Mouse (Mus musculus) right cerebral cortex, postnatal 25 days (tissue): ENCODE measurements around the gene Fancd2os.

ENCODE experiments used
- DNase-seq: peaks from one replicate; pipeline ENCODE4 v3.0.0; 2022

Gene Fancd2os

DNA sequence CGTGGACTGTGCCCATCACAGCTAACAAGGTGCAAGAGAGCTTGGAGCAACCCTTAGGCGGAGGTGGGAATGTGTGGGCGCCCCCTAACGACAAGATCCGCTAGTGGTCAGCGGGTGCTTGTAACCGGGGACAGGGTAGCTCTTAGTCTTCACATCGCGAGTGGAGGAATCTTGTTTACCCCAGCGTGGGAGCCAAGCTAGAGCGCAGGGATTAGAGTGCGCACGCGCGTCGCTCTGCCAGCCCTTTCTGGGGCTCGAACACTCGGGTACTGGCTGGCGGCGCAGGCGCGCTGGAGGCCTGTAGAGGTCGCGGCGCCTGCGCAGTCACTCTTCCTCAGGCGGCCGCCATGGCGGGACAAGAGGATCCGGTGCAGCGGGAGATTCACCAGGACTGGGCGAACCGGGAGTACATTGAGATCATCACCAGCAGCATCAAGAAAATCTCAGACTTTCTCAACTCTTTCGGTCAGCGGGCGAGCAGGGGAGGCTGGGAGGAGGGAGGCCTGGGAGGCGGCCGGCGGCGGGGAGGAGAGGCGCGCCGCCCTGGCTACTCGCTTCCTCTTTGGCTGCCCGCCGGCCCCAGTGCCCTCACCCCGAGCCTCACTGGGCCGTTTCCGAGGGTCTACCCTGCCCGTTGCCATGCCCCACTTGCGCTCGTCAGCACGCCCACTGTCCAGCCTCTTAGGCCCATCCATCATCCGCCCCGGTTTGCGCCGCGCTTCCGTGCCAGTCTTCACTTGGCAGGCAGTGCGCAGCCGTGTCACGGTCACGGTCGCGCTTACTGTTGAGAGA lies 4.1 kb upstream of the Fancd2os start, which contains the start of gene Brk1:
Brk1 (plus strand) TSS at position 341 of the 792 bp plus-strand sequence.
- peak; percentile 88 for DNase-seq

DNA sequence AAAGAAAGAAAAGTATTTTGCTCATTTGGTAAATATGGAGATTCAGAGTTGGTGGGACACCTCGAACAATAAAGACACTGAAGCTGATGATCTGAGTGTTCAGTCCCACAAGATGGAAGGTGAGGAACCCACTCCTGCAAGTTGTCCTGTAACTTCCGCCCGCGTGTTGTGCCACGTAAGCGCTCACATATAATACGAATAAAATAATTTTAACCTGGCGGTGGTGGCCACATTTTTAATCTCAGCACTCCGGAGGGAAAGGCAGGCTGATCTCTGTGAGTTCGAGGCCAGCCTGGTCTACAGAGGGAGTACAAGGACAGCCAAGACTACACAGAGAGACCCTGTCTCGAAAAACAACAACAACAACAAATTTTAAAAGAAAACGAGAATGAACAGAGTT lies 3.5 kb upstream of the Fancd2os start:
- no peak for DNase-seq

GRCm38 (mm10) chr6:113602821-113603220 lies 2.3 kb upstream of the Fancd2os start:
- no peak for DNase-seq

- no peak for DNase-seq
Measured at GRCm38 (mm10) chr6:113599833-113600232, 682 bp downstream of the Fancd2os start.

GRCm38 (mm10) chr6:113597945-113598344 lies 2.6 kb downstream of the Fancd2os start:
- no peak for DNase-seq

DNA sequence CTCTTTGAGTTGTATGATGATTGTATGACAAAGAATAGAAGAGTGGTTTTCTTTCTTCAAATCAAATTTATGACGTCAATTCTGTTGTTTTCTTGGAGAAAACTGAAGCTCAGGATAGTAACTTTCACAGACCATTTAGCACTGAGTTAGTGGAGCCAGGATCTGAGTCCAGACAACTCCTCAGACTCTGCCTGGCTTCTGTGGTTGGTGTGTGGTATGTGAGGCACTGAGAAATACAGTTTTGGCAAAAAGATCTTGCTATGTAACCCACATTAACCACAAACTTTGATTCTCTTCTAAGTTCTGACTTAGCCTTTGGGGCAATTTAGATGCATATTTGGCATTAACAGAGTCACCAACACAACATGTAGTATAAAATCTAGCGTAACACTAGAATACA lies 7.9 kb downstream of the Fancd2os start:
- no peak for DNase-seq

GRCm38 (mm10) chr6:113586466-113587183 lies 13.9 kb downstream of the Fancd2os start:
- DNase-seq = no peak

GRCm38 (mm10) chr6:113585065-113585464 lies 15.4 kb downstream of the Fancd2os start:
- DNase-seq = no peak

DNA sequence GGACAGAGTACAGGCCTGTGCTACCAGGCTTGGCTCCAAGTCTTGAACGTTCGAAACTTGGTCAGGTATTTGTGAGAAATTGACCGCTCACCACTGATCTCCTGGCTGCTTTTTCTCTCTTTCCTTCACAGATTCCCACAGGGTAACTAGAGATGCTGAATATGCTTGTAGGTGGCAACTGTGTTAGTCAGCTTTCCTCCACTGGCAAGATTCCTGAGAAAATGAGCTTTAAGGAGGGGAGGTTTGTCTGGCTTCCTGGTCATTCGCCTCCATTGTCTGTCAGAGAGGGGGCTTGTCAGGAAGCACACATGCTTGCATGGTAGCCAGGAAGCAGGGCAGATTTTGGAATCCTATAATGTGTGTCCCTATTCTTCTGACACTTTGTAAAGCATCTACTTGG lies 17.5 kb downstream of the Fancd2os start:
- DNase-seq = peak; percentile 20

GRCm38 (mm10) chr6:113579306-113579705 lies 21.2 kb downstream of the Fancd2os start:
- no peak for DNase-seq

DNA sequence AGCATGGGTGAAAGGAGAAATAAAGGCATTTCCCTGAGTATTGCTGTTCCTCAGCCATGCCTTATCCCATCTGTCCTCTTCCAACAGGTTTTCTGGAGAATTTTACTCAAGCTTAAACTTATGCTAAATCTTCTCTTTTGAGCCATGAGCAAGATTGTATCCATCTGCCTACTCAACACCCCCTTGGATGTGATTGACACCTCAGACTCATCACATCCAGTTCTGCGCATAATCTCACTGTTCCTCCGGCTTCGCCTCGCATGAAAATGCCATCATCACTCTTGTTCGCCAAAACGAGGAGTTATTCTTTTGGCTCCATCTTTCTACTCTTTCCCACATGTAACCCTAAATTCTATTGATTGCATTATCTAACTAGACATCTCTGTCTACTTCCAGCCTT lies 24.5 kb downstream of the Fancd2os start:
- peak; percentile 40 for DNase-seq

DNA sequence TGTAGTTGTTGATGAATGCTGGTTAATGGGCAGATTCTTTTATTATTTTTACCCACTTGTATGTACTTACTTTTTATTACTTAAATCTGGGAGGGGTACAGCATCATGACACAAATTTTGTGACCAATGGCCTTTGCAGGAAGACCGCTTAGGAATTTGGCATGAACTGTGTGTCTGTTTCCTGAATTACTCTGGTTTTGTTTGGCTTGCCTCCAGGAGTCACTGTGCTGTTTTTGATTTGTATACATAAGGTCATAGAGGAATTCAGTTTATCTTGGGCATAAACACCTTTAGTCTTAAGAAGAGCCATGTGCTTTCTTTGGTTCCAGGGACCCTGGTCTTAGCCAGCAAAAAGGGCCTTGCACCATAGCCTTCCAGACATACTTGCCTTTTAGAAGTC lies 36.0 kb downstream of the Fancd2os start:
- DNase-seq = no peak

GRCm38 (mm10) chr6:113559736-113560135 lies 40.8 kb downstream of the Fancd2os start:
- DNase-seq = no peak
